In genomic region chr4:132048011-132048991, GRCm38 (mm10) we compare ENCODE assay signal across 8 mouse cellular contexts. TPM values are rescaled to one million over a fixed set of nuclear protein-coding genes. Genes with fewer than 3 reads are reported as not detected.
DNase-seq lines count a peak whose midpoint lies in the region; ATAC-seq lines count a peak whose summit lies in the region.

No protein-coding gene starts in this region.

- peaks cover 43% of the 10 kb centered on the region for H3K4me1 ChIP-seq in heart, embryonic 13.5 days

- no peaks in the 10 kb centered on the region for H3K36me3 ChIP-seq in heart, embryonic 13.5 days

- H3K27me3 ChIP-seq in heart, embryonic 13.5 days (replicated peaks), result no peaks in the 10 kb centered on the region

- peak overlapping the region; percentile 86 for H3K27ac ChIP-seq in heart, embryonic 13.5 days (replicated peaks)

- no peaks in the 10 kb centered on the region for H3K9me3 ChIP-seq in heart, embryonic 13.5 days

- under 1% methylated on average over 79 of the region's 95 CpGs for WGBS in heart, embryonic 13.5 days

- peak; percentile 51 for DNase-seq in CD4-positive, CD25-positive, alpha-beta regulatory T cell, adult 2 months (ENCODE audit: low read depth, low spot score)
- peak; percentile 41 for DNase-seq in T-cell, adult 2 months (ENCODE audit: low spot score)
- DNase-seq in embryo, embryonic 11.5 days (ENCODE audit: low read depth, low spot score), result peak; percentile 24
- peak; percentile 63 for DNase-seq in kidney, postnatal 10 days
- DNase-seq in lung, postnatal 14 days, result peak; percentile 25
- DNase-seq in right cerebral cortex, adult 18-20 months, result peak; percentile 35

- peak overlapping the region; percentile 95 for H3K9ac ChIP-seq in heart, embryonic 13.5 days

- peak overlapping the region; percentile 80 for H3K4me2 ChIP-seq in heart, embryonic 13.5 days

- ATAC-seq in heart, embryonic 13.5 days (ENCODE audit: extremely low read depth, insufficient number of reproducible peaks, low FRiP score, low TSS enrichment), result peak; percentile 37; the same call in 1 of the 2 replicates
- no peak for ATAC-seq in granulocyte monocyte progenitor cell, adult 5-6 weeks (replicated peaks; ENCODE audit: poor library complexity, severe bottlenecking)

- H3K4me3 ChIP-seq in heart, embryonic 13.5 days, result peak overlapping the region; percentile 95

RNA-seq across cellular contexts. Expression of gene Gm10300, which starts 26.2 kb away (rescaled TPM):
- 0.08 and 0.13 TPM in 2 replicates for polyA plus RNA-seq in heart, embryonic 13.5 days (2015; fragmentation: Nextera tagmentation; extraction: Ambion mirVana)
- not detected in 2 replicates for total RNA-seq in granulocyte monocyte progenitor cell, adult 5-6 weeks (2014; fragmentation: Nextera tagmentation)
- 0.30 and 0.31 TPM in 2 replicates for total RNA-seq in granulocyte monocyte progenitor cell, adult 5-6 weeks (2017)

RNA-seq across cellular contexts. Expression of gene Epb41, which starts 26.8 kb away (rescaled TPM):
- polyA plus RNA-seq in heart, embryonic 13.5 days (2015; fragmentation: Nextera tagmentation; extraction: Ambion mirVana), result 58.5 and 76.5 TPM in 2 replicates
- total RNA-seq in granulocyte monocyte progenitor cell, adult 5-6 weeks (2014; fragmentation: Nextera tagmentation), result 66.9 and 75.3 TPM in 2 replicates
- total RNA-seq in granulocyte monocyte progenitor cell, adult 5-6 weeks (2017), result 51.4 and 53.0 TPM in 2 replicates
